Mouse (Mus musculus): ENCODE measurements around the gene Agps.
A peak's percentile ranks its signal among the peaks of the same experiment; 100 is the strongest.

The Agps gene

GRCm38 (mm10) chr2:75828931-75829610 is 2.9 kb upstream of the Agps start:
- DNase-seq (ENCODE audit: low read depth), result no peak

DNA sequence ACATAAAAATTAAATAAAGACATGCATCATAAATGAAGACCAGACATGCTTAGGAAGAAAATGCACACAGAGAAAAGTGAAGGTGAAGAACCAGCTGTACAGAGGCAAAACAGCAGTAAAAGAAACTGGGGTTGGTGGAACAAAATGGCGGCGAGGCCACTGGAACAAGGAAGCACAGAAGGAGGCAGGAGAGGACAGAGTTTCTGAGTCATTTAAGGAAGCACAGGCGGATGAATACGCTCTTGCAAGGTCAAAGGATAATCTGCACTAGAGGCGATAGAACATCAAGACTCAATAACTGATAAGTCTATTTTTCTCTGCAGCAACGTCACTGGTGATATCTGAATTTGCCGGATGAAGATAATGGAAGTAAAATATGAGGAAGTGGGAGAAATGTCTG is 1.7 kb upstream of the Agps start:
- DNase-seq (ENCODE audit: low read depth), result no peak

GRCm38 (mm10) chr2:75832781-75833180 is 804 bp downstream of the Agps start:
- DNase-seq (ENCODE audit: low read depth), result peak; percentile 52

DNA sequence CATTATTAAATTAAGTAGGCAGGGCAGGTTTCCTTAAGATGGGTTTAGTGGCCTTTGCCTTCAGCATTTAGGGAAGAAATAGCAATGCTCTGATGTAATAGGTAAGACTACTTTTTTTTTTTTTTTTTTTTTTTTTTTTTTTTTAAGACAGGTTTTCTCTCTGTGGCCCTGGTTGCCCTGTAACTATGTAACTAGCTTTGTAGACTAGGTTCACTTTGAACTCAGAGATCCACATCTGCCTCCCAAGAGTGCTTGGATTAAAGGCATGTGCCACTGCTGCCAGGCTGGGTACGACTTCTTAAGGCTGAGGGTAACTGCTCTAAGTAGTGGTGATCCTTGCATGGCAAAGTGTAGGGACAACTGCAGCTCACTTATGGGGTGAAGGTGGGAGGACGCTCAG is 2.5 kb downstream of the Agps start:
- no peak for DNase-seq (ENCODE audit: low read depth)

- DNase-seq (ENCODE audit: low read depth), result no peak
Measured at GRCm38 (mm10) chr2:75842302-75842701, 10.3 kb downstream of the Agps start.

DNA sequence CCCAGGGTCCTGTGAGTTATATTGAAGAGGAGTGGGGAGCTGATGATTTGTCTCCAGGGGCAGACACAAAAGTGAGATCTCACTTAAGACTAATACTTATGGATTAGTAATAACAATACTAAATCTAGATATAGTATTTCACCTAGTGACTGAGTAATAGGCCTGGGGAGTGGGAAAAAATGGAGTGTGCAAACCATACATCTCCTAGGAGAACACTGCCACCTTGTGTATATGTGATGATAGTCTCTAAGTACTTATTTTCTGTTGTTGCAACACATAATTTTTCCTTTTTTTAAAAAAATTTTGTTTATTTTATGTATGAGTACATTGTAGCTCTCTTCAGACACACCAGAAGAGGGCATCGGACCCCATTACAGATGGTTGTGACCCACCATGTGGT is 15.7 kb downstream of the Agps start:
- peak; percentile 53 for DNase-seq (ENCODE audit: low read depth)

GRCm38 (mm10) chr2:75852483-75852882 is 20.5 kb downstream of the Agps start:
- DNase-seq (ENCODE audit: low read depth), result no peak

DNA sequence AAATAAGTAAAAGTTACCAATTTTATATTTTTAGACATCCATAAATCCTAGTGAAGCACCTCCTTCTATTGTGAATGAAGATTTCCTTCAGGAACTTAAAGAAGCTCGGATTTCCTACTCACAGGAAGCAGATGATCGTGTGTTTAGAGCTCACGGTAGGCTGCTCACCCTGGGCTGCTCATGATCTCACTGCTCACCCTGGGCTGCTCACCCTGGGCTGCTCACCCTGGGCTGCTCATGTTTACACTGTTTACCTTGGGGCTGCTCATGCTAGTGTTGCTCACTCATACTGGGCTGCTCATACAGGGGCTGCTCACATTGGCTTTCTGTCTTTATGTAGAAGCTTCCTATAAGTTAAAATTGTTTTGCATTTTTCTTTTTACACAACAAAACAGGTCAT is 22.2 kb downstream of the Agps start:
- no peak for DNase-seq (ENCODE audit: low read depth)

GRCm38 (mm10) chr2:75861115-75861514 is 29.1 kb downstream of the Agps start:
- DNase-seq (ENCODE audit: low read depth), result no peak

DNA sequence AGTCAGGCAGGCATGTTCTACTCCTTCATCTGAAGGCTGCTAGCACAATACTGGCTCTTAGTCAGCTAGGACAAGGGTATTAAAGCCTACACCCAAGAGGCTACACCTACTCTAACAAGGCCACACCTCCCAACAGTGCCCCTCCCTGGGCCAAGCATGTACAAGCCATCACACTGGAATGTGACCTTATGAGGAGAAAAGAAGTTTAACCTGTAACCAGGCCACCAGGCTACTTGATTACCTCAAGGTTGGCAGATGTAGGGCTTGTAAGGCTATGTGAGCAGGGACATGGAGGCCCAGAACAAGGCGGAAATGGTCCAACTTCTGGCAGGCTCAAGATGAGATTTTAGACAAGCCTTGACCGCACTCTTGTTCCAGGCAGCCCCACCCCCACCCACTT is 37.6 kb downstream of the Agps start:
- no peak for DNase-seq (ENCODE audit: low read depth)

- DNase-seq (ENCODE audit: low read depth), result no peak
Measured at GRCm38 (mm10) chr2:75874008-75874559, 42.1 kb downstream of the Agps start.

DNA sequence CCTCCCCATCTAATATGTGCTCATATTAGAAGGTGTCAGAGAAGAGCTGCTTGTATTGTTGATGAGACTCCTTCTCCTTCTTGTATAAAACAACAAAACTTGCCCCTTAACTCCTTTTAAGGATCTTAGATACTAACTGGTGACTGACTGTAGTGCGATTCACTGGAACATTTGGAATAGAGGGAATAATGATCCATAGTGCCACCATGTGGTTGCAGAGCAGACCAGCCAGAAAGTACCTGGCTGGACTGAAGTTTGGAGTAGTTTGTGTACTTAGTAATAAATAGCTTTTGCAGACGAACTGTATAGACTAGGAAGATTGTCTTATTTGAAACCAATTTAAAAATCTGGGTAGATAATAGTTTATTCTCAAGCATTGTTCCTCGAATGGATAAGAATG is 47.8 kb downstream of the Agps start:
- no peak for DNase-seq (ENCODE audit: low read depth)

DNA sequence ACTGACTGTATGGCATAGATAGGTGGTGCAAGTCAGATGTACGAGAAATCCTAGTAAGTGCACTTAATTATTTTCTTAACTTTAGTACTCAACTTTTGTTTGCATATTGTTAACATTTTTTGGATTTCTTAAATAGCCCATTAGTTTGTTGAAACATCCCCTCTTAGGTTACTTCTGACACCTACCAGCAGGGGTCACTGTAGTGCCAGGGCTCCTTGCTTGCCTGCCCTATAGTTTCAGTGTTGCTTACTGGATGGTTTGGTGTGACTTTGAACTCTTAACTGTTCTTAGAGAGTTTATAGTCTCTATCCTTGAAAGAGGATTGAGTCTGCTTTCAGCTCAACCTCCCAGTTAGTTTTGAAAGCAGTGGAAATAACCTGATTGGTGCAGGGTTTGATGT is 51.6 kb downstream of the Agps start:
- peak; percentile 88 for DNase-seq (ENCODE audit: low read depth)

DNA sequence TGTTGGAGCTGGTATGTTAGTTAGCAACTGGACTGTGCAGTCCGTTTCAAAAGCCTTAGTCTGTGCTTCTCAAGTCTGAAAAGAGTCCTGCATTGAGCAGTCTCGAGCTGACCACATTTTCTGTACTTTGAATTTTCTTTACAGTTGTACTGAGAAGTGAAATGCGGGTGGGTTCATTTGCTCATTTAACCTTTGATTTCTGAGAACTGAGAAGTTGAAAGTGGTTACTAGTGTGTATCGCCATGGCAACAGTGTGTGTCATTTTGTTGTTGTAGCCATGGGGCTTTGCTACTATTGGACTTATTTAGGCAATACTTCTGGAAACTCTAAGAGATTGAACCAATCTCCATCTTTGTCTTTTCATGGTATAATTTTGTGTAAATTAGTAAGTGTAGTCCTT is 60.0 kb downstream of the Agps start:
- peak; percentile 85 for DNase-seq (ENCODE audit: low read depth)

GRCm38 (mm10) chr2:75895711-75896110 is 63.7 kb downstream of the Agps start:
- DNase-seq (ENCODE audit: low read depth), result no peak

DNA sequence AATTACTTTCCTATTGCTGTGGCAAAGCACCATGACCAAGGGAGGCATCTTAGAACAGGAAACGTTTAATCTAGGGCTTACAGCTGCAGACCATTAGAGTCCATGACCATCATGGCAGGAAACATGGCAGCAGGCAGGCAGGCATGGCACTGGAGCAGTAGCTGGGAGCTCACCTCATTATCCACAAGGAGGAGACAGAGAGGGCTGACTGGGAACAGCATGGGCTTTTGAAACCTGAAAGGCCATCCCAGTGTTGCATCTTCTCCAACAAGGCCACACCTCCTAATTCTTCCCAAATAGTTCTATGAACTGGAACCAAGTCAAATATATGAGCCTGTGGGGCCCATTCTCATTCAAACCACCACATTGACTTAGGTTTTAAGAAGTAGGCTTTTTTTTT is 68.3 kb downstream of the Agps start:
- no peak for DNase-seq (ENCODE audit: low read depth)

DNA sequence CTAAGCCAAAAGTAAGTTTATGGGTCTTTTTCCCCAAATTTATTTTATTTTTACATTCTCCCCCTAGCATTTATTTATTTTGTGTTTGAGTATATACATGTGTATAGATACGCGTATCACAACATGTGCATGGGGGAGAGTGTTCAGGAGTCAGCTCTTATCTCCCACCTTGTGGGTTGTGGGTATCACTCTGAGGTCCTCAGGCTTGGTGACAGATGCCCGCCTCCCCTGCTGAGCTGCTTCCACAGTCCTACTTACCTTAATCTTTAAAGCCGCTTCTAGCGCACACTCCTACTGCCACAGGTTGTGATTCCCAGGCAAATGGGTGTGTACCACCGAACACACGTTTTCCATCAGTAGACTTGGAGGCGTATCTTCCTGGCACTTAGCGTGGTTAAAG is 69.9 kb downstream of the Agps start:
- no peak for DNase-seq (ENCODE audit: low read depth)

GRCm38 (mm10) chr2:75907142-75907541 is 75.2 kb downstream of the Agps start:
- DNase-seq (ENCODE audit: low read depth), result peak; percentile 15

GRCm38 (mm10) chr2:75915040-75915439 is 83.1 kb downstream of the Agps start:
- DNase-seq (ENCODE audit: low read depth), result no peak

GRCm38 (mm10) chr2:75923807-75924340 is 91.9 kb downstream of the Agps start:
- no peak for DNase-seq (ENCODE audit: low read depth)

DNA sequence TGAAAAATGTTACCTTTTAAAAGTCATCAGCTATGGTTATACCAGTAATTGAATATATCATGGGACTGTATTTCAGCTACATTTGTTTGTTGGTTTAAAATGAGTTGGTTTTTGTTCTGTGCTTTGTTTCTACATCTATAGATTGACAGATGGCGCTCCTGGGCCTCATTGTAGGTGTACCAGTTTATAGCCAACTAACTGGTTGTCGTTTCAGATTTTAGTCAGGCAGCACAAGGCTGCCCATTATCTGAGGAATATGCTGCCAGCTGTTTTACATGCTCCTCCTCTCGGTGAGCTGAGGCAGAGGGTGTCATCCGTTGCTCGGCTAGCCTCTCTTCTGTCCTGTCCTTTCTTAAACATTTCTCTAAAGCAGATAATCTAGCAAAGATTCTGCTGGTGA is 94.1 kb downstream of the Agps start:
- no peak for DNase-seq (ENCODE audit: low read depth)

- no peak for DNase-seq (ENCODE audit: low read depth)
Measured at GRCm38 (mm10) chr2:75928011-75928410, 96.0 kb downstream of the Agps start.

DNA sequence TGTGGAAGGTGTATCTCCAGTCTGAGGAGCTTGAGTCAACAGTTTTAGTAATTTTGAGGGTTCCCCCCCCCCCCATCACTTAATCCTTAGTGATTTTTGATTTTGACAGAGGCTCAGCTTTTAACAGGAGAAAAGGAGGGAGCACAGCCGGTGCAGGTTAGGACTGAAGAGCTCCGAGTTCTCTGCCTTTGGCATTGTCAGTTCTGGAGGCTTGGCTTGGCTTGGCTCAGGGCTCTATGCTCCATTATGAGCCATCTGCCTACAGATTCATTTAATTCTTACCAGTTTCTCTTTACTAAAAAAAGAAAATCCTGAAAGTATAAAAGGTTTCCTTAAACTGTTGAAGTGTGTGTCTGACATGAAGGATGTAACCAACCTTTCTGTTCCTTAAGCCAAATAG is 97.2 kb downstream of the Agps start:
- no peak for DNase-seq (ENCODE audit: low read depth)

Data from induced T-regulatory cell, adult 2 months (primary cell).